Mouse (Mus musculus): ENCODE results near the gene Slc4a1ap. TPM values are rescaled to one million over a fixed set of nuclear protein-coding genes. Genes with fewer than 3 reads are reported as not detected.

The Slc4a1ap gene
- polyA plus RNA-seq, 1 experiment from 2014 or later, result 15.2 TPM

GRCm38 (mm10) chr5:31601162-31601722 lies 74.4 kb downstream of the Slc4a1ap start:
- Histone ChIP-seq H3K27me3 (ENCODE audit: control insufficient read depth, insufficient read depth, low read length) (no peaks in the 10 kb centered on the region), H3K4me3 (ENCODE audit: low read depth, low read length) (no peak overlapping the region), H3K4me2 (replicated peaks; ENCODE audit: low read depth) (no peak overlapping the region), H3K9ac (ENCODE audit: low read length) (no peak overlapping the region), H3K9me3 (ENCODE audit: control insufficient read depth, low read length) (no peaks in the 10 kb centered on the region), H3K36me3 (ENCODE audit: control insufficient read depth, insufficient read depth, low read length) (no peaks in the 10 kb centered on the region), H3K27ac (replicated peaks) (no peak overlapping the region), H3K4me1 (replicated peaks; ENCODE audit: control insufficient read depth, insufficient read depth) (0 out of 2 replicates have a peak, but pooled peaks cover 4% of the 10 kb centered on the region)
- DNase-seq (ENCODE audit: low spot score) (no peak), ATAC-seq (ENCODE audit: low FRiP score, low TSS enrichment) (no peak)
- no peak for TF ChIP-seq CTCF (IDR thresholded peaks at IDR 0.05; ENCODE audit: low read depth)
- no peak for TF ChIP-seq EP300 (optimal IDR thresholded peaks at IDR 0.05)
- 73% methylated on average over 7 of the region's 7 CpGs for WGBS

- Histone ChIP-seq H3K4me1 (replicated peaks; ENCODE audit: control insufficient read depth, insufficient read depth) (no peaks in the 10 kb centered on the region), H3K4me2 (replicated peaks; ENCODE audit: low read depth) (no peak overlapping the region), H3K9ac (ENCODE audit: low read length) (no peak overlapping the region), H3K27me3 (ENCODE audit: control insufficient read depth, insufficient read depth, low read length) (no peaks in the 10 kb centered on the region), H3K27ac (replicated peaks) (peak overlapping the region; percentile 82), H3K9me3 (ENCODE audit: control insufficient read depth, low read length) (no peaks in the 10 kb centered on the region), H3K4me3 (ENCODE audit: low read depth, low read length) (no peak overlapping the region), H3K36me3 (ENCODE audit: control insufficient read depth, insufficient read depth, low read length) (no peaks in the 10 kb centered on the region)
- WGBS, result 23% methylated on average over 1 of the region's 1 CpGs
- peak; percentile 95 for ATAC-seq (ENCODE audit: low FRiP score, low TSS enrichment)
- peak; percentile 77 for DNase-seq (ENCODE audit: low spot score)
- TF ChIP-seq CTCF (IDR thresholded peaks at IDR 0.05; ENCODE audit: low read depth) (peak; percentile 15; the same call in 1 of the 2 replicates), EP300 (optimal IDR thresholded peaks at IDR 0.05) (no peak)
Measured at GRCm38 (mm10) chr5:31602377-31602776, 75.6 kb downstream of the Slc4a1ap start.

GRCm38 (mm10) chr5:31603766-31604165 lies 77.0 kb downstream of the Slc4a1ap start:
- H3K4me3 ChIP-seq (ENCODE audit: low read depth, low read length), result no peak overlapping the region
- H3K27ac ChIP-seq (replicated peaks), result no peak overlapping the region
- ATAC-seq (ENCODE audit: low FRiP score, low TSS enrichment), result no peak
- DNase-seq (ENCODE audit: low spot score), result no peak
- H3K4me2 ChIP-seq (replicated peaks; ENCODE audit: low read depth), result no peak overlapping the region
- H3K9ac ChIP-seq (ENCODE audit: low read length), result no peak overlapping the region
- H3K9me3 ChIP-seq (ENCODE audit: control insufficient read depth, low read length), result no peaks in the 10 kb centered on the region
- H3K36me3 ChIP-seq (ENCODE audit: control insufficient read depth, insufficient read depth, low read length), result no peaks in the 10 kb centered on the region
- WGBS, result 77% methylated on average over 6 of the region's 6 CpGs
- no peak for TF ChIP-seq EP300 (optimal IDR thresholded peaks at IDR 0.05)
- no peak for TF ChIP-seq CTCF (IDR thresholded peaks at IDR 0.05; ENCODE audit: low read depth)
- no peaks in the 10 kb centered on the region for H3K27me3 ChIP-seq (ENCODE audit: control insufficient read depth, insufficient read depth, low read length)
- H3K4me1 ChIP-seq (replicated peaks; ENCODE audit: control insufficient read depth, insufficient read depth), result no peaks in the 10 kb centered on the region

GRCm38 (mm10) chr5:31606151-31606550 lies 79.4 kb downstream of the Slc4a1ap start:
- WGBS, result 35% methylated on average over 3 of the region's 3 CpGs
- H3K27me3 ChIP-seq (ENCODE audit: control insufficient read depth, insufficient read depth, low read length), result no peaks in the 10 kb centered on the region
- H3K4me3 ChIP-seq (ENCODE audit: low read depth, low read length), result no peak overlapping the region
- no peaks in the 10 kb centered on the region for H3K36me3 ChIP-seq (ENCODE audit: control insufficient read depth, insufficient read depth, low read length)
- no peaks in the 10 kb centered on the region for H3K4me1 ChIP-seq (replicated peaks; ENCODE audit: control insufficient read depth, insufficient read depth)
- DNase-seq (ENCODE audit: low spot score) (no peak), ATAC-seq (ENCODE audit: low FRiP score, low TSS enrichment) (no peak)
- no peak overlapping the region for H3K9ac ChIP-seq (ENCODE audit: low read length)
- no peak for TF ChIP-seq CTCF (IDR thresholded peaks at IDR 0.05; ENCODE audit: low read depth)
- TF ChIP-seq EP300 (optimal IDR thresholded peaks at IDR 0.05), result no peak
- no peak overlapping the region for H3K4me2 ChIP-seq (replicated peaks; ENCODE audit: low read depth)
- H3K9me3 ChIP-seq (ENCODE audit: control insufficient read depth, low read length), result no peaks in the 10 kb centered on the region
- H3K27ac ChIP-seq (replicated peaks), result no peak overlapping the region; the same call in 1 of the 2 replicates

Other genes starting within 250 kb of the Slc4a1ap start
- gene Ift172, start 235.9 kb upstream of the Slc4a1ap start, polyA plus RNA-seq (2015; fragmentation: Nextera tagmentation; extraction: Ambion mirVana), result 20.0 and 20.3 TPM in 2 replicates
- 12.8 and 13.7 TPM in 2 replicates for gene Fndc4, start 230.9 kb upstream of the Slc4a1ap start, polyA plus RNA-seq (2015; fragmentation: Nextera tagmentation; extraction: Ambion mirVana)
- 0.08 and 0.29 TPM in 2 replicates for gene Gckr, start 229.6 kb upstream of the Slc4a1ap start, polyA plus RNA-seq (2015; fragmentation: Nextera tagmentation; extraction: Ambion mirVana)
- gene Zfp512, start 74.6 kb upstream of the Slc4a1ap start, polyA plus RNA-seq (2015; fragmentation: Nextera tagmentation; extraction: Ambion mirVana), result 13.3 and 15.7 TPM in 2 replicates
- not detected in 2 replicates for gene 4930548H24Rik, start 41.3 kb upstream of the Slc4a1ap start, polyA plus RNA-seq (2015; fragmentation: Nextera tagmentation; extraction: Ambion mirVana)
- gene Gpn1, start 32.3 kb upstream of the Slc4a1ap start, polyA plus RNA-seq (2015; fragmentation: Nextera tagmentation; extraction: Ambion mirVana), result 22.0 and 22.7 TPM in 2 replicates
- gene Supt7l, start 812 bp downstream of the Slc4a1ap start, polyA plus RNA-seq (2015; fragmentation: Nextera tagmentation; extraction: Ambion mirVana), result 8.4 and 9.1 TPM in 2 replicates
- 359 and 382 TPM in 2 replicates for gene Mrpl33, start 69.9 kb downstream of the Slc4a1ap start, polyA plus RNA-seq (2015; fragmentation: Nextera tagmentation; extraction: Ambion mirVana)
- gene Rbks, start 170.6 kb downstream of the Slc4a1ap start, polyA plus RNA-seq (2015; fragmentation: Nextera tagmentation; extraction: Ambion mirVana), result 5.7 and 6.2 TPM in 2 replicates
- 44.9 and 46.5 TPM in 2 replicates for gene Babam2, start 170.7 kb downstream of the Slc4a1ap start, polyA plus RNA-seq (2015; fragmentation: Nextera tagmentation; extraction: Ambion mirVana)